Mouse (Mus musculus): Measurements from ENCODE around the gene Ubald1. TPM values are rescaled to one million over a fixed set of nuclear protein-coding genes. Genes with fewer than 3 reads are reported as not detected.
A peak's percentile ranks its signal among the peaks of the same experiment; 100 is the strongest.

The Ubald1 gene
- total and polyA plus RNA-seq, 3 experiments: 32.8 to 68.0 (median 37.8) TPM

GRCm38 (mm10) chr16:4871926-4872325, 8.2 kb downstream of the Ubald1 start:
- no peak for DNase-seq

GRCm38 (mm10) chr16:4870490-4870889, 9.6 kb downstream of the Ubald1 start:
- no peak for DNase-seq

GRCm38 (mm10) chr16:4866101-4866695, 13.9 kb downstream of the Ubald1 start:
- no peak for DNase-seq

GRCm38 (mm10) chr16:4863742-4864141, 16.4 kb downstream of the Ubald1 start:
- DNase-seq: no peak

GRCm38 (mm10) chr16:4862863-4863483, 17.1 kb downstream of the Ubald1 start:
- peak; percentile 88 for DNase-seq

DNA sequence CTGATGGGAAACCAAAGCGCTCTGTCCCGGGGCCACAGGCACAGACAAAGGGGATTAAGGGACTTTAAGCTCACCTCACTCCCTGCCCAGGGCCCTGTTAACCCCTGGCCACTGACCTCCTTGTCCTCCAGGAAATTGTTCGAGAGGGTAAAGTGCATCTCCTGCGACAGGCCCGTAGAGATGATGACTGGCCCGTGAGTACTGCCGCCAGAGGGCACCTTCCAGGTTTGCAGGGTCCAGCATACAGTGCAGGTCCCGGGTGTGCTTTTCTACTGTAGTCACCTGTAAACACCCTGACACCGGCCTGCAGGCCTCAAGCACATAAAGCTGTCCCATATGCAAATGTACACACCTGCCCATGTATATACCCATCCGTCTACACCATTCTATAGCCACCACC, 18.7 kb downstream of the Ubald1 start:
- no peak for DNase-seq

DNA sequence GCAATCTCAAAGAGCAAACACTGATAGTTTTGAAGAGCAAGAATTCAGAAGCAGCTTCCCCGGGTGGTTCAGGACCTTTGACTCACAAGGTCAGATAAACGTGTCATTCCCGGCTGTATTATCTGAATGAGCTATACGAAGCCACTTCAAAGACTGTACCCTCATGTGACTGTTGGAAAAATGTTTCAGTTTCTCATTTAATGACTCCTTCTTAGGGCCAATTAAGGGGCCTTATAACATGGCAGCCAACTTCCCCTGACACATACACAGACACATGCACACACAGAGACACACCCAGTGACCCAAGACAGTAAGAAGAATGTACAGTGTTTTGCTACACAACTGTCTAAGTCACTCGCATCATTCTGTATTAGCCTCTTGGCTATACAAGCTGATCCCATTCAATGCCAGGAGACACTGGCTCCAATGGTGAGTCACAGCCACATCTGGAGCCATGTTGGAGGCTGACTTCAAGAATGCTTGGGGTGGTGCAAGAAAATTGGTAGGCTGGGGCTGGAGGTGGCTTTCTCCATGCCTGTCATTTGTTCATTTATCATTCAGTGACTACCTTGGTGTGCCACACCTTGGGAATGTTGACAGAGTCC, 25.0 kb downstream of the Ubald1 start:
- DNase-seq: peak; percentile 42

- DNase-seq: no peak
These were observed 29.0 kb downstream of the Ubald1 start for GRCm38 (mm10) chr16:4850938-4851628.

GRCm38 (mm10) chr16:4850361-4850760, 29.8 kb downstream of the Ubald1 start:
- DNase-seq: peak; percentile 75

- peak; percentile 66 for DNase-seq
These were observed 32.0 kb downstream of the Ubald1 start for GRCm38 (mm10) chr16:4848090-4848489.

DNA sequence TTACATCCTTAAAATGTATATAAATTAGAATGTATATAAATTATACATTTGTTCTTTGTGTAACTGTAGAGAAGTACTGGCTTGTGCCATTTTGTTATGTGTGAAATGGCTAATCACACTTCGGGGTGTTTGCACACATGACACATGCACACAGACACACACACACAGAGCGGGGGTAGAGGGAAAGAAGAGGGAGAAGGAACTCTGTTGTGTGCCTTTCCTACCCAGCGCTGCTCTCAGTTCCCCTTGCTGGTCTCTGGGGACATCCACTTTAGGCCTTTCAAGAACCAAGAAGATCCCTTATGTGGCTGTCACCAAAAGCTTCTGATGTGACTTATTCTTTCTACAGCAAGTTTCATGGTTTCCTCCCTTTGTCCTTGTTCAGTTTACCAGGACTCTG, 33.1 kb downstream of the Ubald1 start:
- DNase-seq: no peak

DNA sequence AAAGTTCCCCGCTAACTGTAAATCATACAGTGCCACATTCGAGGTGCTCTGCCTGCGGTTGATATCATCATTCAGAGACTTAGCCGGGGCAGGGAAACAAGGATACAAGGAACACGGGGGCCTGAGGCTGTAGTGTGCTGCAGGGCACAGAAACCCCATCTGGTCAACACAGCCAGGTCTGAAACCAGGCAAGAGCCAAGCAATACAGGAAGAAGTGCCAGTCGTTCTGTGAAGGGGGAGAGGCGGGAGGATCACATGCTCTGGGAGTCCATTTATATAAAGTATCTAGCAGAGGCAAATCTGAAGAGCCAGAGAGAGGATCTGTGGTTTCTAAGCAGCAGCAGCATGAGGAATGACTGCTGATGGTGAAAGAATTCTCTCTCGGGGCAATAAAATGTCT, 39.9 kb downstream of the Ubald1 start:
- DNase-seq: no peak

- no peak for DNase-seq
These were observed 40.6 kb downstream of the Ubald1 start for GRCm38 (mm10) chr16:4839552-4839951.

DNA sequence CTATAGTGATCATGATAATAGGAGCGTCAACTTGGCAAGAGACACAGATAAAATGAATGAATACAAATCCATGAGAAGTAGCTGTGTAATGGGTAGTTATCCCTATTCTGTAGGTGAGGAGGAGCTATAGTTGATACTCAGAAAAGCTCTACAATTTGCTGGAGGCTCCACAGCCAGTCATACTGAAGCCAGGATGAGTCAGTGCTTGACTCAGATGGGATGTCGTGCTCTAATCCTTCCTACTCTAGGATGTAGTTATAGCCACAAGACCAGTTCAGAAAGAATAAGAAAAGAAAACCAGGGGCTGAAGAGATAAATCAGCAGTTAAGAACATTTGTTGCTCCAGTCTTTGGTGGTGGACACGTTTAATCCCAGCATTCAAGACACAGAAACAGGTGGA, 42.5 kb downstream of the Ubald1 start:
- peak; percentile 30 for DNase-seq

DNA sequence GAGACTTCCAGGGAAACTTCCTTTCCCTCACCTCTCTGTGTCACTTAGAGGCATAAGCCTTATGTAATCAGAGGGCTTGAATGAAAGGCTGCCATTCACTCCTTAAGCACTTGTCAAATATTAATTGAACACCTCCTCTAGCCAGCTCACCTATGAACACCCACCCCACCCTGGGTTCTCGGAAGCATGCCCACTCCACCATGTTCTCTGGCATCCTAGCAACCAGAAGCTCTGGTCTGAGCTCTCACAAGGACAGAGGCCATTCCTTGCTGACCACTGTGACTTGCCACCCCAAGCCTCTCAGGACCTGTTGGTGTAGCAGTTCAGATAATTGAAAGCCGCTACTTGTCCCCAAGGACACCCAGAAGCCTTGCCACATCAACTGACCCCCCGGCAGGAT, 44.9 kb downstream of the Ubald1 start, which contains the start of gene 4930562C15Rik:
Gene 4930562C15Rik, plus strand, starts transcription at position 226 of the 400 bp plus-strand sequence.
- DNase-seq: no peak

GRCm38 (mm10) chr16:4833858-4834257, 46.3 kb downstream of the Ubald1 start:
- no peak for DNase-seq

DNA sequence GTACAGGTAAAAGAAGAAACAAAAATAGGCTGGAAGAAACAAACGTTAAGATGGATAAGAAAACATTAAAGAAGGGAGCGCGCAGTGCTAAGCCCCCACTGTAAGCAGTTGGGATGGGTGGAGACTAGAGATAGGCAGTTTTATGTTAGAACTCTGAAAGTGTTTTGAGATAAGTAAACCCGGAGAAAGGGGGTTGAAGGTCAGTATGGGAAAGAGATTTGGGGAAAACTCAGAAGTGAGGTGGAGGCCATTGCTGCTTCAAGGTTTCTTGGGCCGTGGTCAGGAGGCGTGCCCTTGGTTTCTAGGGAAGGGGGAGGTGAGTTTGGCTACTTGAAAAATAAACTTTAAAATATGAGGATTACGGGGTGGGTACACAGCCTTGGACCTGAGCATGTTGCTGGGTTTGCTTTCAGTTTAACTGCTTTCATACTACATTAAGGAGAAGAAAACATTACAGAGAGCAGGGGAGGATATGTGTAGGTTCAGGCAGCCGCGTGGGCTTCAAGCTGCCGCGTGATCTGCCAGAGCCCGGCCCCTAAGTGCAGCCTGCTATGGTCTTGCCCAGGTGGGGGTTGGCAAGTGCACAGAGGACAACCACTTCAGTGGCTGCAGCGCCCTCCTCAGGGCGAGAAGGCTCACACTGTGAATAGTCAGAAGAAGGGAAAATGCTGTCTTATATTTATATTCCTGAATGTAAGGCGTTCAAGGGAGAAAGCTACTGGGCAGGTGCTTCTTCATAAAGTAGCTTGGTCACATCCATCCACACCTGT, 48.3 kb downstream of the Ubald1 start:
- DNase-seq: peak; percentile 51

GRCm38 (mm10) chr16:4829271-4829900, 50.7 kb downstream of the Ubald1 start:
- DNase-seq: no peak

GRCm38 (mm10) chr16:4827639-4828038, 52.5 kb downstream of the Ubald1 start:
- no peak for DNase-seq

Measured in adrenal gland, adult 2 months (tissue).